Mouse (Mus musculus) embryonic fibroblast, embryonic 13.5 days (primary cell): ENCODE results near the gene Il34.

Experiments used
- CTCF ChIP-seq: IDR thresholded peaks from 2 replicates; pipeline ENCODE4 v1.5.1; 2011; ENCODE audit warnings: mild to moderate bottlenecking, control low read depth, low read length, moderate library complexity, borderline replicate concordance; ENCODE audit not compliant: insufficient read depth
- POLR2A ChIP-seq: IDR thresholded peaks from 2 replicates; pipeline ENCODE4 v1.6.1; 2011; ENCODE audit warnings: low read depth, mild to moderate bottlenecking, control low read depth, low read length, moderate library complexity

- TF ChIP-seq POLR2A (no peak), CTCF (no peak)
These were observed 65.0 kb downstream of the Il34 start for GRCm38 (mm10) chr8:110740629-110741175.
